Mouse (Mus musculus): ENCODE measurements around the gene Trim15. TPM values are rescaled to one million over a fixed set of nuclear protein-coding genes. Genes with fewer than 3 reads are reported as not detected.

Trim15 gene
- total RNA-seq, 2 experiments from 2014 or later: not detected

DNA sequence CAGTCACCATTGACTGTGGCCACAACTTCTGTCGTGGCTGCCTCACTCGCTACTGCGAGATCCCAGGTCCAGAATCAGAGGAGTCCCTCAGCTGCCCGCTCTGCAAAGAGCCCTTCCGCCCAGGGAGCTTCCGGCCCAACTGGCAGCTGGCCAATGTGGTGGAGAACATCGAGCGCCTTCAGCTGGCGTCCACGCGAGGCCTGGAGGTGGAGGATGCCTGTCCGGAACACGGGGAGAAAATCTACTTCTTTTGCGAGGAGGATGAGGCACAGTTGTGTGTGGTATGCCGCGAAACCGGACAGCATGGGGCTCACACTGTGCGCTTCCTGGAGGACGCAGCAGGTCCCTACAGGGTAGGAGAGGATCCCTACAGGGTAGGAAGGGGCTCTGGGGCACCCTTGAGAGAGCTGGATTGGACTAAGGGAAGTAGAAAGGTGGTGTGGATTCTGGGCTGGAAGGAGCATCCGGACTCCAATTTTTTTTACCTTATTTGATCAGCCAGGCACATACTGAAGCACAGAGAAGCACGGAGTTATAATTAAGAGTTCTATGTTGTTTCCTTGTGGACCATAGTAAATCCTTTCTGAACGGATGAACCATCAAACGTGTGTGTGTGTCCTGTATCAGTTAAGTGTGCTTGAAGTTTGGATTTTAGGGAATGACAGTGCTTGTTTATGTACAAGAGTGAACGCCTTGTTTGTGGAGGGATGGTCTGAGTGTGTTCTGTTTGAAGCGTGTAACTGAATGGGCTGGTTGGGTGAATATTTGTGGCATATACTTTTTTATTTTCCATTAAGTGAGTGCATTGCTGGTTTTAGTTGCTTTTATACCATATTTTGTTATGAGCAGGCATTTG, 3.2 kb upstream of the Trim15 start:
- intact Hi-C loops (cut with DNase I): no loop called here
- DNase-seq: peak; percentile 32

DNA sequence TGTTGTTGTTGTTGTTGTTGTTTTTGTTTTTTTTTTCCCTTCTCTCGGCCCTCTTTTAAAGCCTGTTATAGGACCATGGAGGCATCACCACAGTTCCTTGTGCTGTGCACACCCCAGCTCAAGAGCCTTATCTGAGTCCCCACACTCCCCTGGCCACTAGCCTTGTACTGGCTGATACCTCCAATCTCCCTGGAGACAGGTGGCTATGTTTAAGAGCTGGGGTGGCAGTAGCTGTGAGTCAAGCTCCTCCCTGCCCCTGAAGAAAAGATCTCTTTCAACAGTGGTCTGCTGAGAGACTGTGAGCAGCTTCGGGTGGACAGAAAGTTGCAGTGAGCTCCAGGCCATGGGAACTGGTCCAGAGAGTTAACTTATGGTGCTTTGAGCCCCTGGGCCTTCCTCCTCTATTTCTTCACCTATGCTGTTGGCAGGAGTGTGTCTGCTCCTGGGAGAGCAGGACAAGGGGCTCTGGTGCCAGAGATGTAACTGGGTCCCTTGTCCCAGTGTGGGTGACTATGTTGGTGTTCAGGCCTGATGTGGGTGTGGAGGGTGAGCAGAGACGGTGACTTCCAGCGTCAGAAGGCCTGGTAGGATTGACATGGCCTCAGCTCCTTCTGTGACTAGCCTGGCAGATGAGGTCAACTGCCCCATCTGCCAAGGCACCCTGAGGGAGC, 2.4 kb upstream of the Trim15 start, which contains the start of gene Trim10:
Gene Trim10, plus strand, starts transcription at position 291 of the 671 bp plus-strand sequence.
- DNase-seq: no peak
- intact Hi-C loops (cut with DNase I): no loop called here

- no peak for DNase-seq
- intact Hi-C loops (cut with DNase I): no loop called here
Measured at GRCm38 (mm10) chr17:36868836-36869235, 1.8 kb upstream of the Trim15 start.

GRCm38 (mm10) chr17:36861680-36862079, 5.3 kb downstream of the Trim15 start:
- DNase-seq: no peak
- intact Hi-C loops (cut with DNase I): no loop called here

GRCm38 (mm10) chr17:36858181-36858580, 8.8 kb downstream of the Trim15 start:
- intact Hi-C loops (cut with DNase I): no loop called here

DNA sequence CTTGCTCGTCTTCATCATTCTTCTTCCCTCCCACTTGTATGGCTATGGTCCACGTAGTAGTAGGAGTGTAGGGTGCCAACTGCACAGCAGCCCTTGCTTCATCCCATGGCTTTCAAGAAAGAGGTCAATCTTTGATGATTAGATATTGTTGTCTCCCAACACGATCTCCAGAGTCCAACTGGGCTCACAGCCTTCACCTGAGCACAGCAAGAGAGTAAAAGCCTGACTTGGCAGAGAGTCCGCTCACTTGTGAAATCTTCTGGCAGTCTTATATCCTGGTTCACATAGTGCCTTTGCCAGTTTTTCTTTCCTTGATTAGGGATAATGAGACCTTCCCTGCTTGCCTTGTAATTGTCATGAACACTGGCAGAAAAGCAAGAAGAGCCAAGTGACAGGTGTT, 10.8 kb downstream of the Trim15 start:
- DNase-seq: no peak
- intact Hi-C loops (cut with DNase I): no loop called here

More at GRCm38 (mm10) chr17:36858181-36858580, 8.8 kb downstream of the Trim15 start:
- no peak for DNase-seq

- intact Hi-C loops (cut with DNase I): no loop called here
- DNase-seq: no peak
Measured at GRCm38 (mm10) chr17:36855484-36855883, 11.5 kb downstream of the Trim15 start.

GRCm38 (mm10) chr17:36851627-36852026, 15.4 kb downstream of the Trim15 start:
- intact Hi-C loops (cut with DNase I): no loop called here
- no peak for DNase-seq

DNA sequence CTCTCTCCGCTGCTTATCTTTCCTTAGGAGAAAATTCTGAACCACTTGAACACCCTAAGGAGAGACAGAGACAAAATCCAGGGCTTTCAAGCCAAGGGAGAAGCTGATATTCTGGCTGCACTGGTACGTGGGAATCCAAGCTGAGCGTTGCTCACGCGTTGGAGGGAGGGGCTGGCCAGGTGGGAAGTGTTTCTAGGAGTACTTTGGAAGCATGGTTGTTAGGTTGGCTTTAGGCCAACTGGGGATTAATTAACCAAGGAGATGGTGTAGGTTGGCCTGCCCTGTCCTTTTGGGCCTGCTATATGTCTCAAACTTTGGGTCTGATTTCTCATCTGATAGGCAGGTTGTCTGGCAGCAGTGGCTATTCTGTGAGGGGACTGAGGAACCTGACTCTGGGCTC, 15.8 kb downstream of the Trim15 start:
- intact Hi-C loops (cut with DNase I): no loop called here
- DNase-seq: no peak

DNA sequence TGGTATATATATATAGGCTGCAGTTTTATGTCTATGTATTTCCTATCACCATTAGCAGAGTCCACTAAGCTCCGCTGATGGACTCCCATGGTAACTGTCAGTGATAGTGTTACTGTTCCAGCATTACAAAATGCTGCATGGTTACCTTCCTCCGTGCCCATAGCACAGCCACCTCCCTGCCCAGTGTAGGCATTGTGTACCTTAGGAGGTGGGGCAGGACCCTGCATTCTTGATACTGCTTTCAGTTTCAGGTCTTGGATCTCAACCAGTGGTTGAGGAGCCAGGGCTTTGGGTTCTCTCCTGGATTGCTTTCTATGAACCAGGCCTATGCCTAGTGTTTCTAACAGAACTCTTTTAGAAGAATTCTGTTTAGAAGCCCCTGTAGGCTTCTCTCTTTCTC, 17.0 kb downstream of the Trim15 start:
- no peak for DNase-seq
- intact Hi-C loops (cut with DNase I): no loop called here

- no peak for DNase-seq
- intact Hi-C loops (cut with DNase I): no loop called here
Measured at GRCm38 (mm10) chr17:36848911-36849310, 18.1 kb downstream of the Trim15 start.

- DNase-seq: no peak
- intact Hi-C loops (cut with DNase I): no loop called here
Measured at GRCm38 (mm10) chr17:36844725-36845124, 22.3 kb downstream of the Trim15 start.

- intact Hi-C loops (cut with DNase I): no loop called here
- no peak for DNase-seq
Measured at GRCm38 (mm10) chr17:36844286-36844719, 22.7 kb downstream of the Trim15 start.

- intact Hi-C loops (cut with DNase I): no loop called here
Measured at GRCm38 (mm10) chr17:36843696-36844095, 23.3 kb downstream of the Trim15 start.

DNA sequence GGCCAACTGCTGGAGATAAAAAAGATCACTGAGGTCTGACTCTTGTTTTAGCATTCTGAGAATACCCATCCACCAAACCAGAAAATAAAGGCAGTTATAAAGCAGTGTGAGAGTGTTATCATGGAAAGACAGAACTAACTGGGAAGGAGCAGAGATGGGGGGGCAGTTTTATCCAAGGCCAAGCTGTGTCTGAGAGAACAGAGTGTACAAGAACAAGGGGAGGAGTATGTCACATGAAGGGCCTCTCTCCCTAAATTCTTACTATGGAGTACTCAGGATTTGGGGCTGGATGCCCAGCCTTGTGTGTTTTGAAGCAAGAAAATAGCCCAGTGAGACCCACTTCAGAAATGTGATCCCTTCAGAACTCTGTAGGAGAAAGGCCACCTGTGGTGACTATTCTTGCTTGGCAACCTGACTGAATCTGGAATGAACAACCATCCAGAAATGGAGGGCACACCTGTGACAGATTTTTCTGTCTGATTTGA, 26.0 kb downstream of the Trim15 start:
- intact Hi-C loops (cut with DNase I): no loop called here
- no peak for DNase-seq

More at GRCm38 (mm10) chr17:36843696-36844095, 23.3 kb downstream of the Trim15 start:
- DNase-seq: no peak

GRCm38 (mm10) chr17:36839931-36840330, 27.1 kb downstream of the Trim15 start:
- intact Hi-C loops (cut with DNase I): no loop called here
- no peak for DNase-seq

DNA sequence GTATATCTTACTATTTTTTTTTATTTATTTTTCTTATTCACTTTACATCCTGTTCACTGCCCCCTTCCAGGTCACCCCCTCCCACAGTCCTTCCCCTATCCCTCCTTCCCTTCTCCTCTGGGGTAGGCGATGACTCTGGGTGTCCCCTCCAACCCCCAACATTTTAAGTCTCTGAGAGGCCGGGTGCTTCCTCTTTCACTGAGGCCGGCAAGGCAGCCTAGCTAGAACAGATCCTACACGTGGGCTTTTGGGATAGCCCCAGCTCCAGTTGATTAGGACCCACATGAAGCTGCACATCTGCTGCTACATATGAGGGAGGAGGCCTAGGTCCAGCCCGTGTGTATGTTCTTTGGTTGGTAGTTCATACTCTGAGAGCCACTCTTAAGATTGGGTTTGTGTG, 28.0 kb downstream of the Trim15 start:
- intact Hi-C loops (cut with DNase I): no loop called here
- DNase-seq: no peak

DNA sequence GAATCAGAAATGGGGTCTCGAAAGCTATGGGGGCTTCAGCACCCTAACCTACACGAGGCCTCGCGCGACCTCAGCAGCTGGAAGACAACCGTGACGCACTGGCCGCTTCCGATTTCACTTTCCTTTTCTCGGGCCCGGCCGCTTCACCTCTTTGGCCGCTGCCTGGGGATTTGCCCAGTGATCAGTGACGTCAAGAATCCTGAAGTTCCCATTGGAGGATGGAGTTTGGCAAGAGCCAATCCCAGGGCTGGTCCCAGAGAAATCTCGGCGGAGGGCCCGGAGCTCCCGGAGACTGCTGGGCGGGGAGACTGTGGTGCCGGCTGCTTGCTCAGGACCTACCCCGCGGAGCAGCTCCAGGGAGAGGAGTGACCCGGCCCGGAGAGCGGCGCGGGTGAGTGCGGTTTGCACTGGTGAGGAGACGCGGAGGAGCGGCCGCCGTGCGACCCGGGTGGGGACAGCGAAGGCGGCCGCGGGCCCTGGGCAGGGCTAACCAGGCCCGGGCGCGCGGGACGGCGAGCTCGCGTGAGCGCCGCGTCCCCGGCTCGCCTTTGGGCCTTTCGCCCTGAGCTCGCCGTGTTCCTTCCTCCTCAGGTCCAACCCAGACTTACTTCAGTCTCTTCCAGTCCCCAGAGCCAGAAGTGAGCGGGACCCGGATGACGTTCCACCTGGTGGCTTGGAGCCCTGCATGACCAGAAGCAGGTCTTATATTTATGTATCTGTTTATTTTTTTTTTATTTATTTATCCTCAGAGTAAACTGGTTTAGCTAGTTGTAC, 29.9 kb downstream of the Trim15 start, which contains the start of gene Trim26:
Gene Trim26, plus strand, starts transcription at position 261 of the 774 bp plus-strand sequence.
- intact Hi-C loops (cut with DNase I): no loop called here
- peak; percentile 95 for DNase-seq

DNA sequence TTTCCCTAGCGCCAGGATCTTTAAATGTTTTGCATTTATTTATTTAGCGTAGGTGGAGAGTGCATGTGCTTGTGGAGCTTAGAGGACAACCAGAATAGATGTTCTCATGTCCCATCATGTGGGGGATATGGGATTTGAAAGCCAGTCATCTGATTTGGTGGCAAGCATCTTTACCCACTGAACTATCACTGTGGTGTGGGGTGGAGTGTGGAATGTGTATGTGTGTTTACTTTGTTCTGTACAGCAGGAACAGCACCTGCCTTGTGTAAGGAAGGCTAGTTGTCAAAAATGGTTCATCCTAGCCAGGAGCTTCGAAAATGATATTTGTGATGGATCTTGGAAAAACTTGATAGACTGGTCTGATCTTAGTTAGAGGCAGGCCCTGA, 30.6 kb downstream of the Trim15 start:
- DNase-seq: no peak
- intact Hi-C loops (cut with DNase I): no loop called here

DNA sequence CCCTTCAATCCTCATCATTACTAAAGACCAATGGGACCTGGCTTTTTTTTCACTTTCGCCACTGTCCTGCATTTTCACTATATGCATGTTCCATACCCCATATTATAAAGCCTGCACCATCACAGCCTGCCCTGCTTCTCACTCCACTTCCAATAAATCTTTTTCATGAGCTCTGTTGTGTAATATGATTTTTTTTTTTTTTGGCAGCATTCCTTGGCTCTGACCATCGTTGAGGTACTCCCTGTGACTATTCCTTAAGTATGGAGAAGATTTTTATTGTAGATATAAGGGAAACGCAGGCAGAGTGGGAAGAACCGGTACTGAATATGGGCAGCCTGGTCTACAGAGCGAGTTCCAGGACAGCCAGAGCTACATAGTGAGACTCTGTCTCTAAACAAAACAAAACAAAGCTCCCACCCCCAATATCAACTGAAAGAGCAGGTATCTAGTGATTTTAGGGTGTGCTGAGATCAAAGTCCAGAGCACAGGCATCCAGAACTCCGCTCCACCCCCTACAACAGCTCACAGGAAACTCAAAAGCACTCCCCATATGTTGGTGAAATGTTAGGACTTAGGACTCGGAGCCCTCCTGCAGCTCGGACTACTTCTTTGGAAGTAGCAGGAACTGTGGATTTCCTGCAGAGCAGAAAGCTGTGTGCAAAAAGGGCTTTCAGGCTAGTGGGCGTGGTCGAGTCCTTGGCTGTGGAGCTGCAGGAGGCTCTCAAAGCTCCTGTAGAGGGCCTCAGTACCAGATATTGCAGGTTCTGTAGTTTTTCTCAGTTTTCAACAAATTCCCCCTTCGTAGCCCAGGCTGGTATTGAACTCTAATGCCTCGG, 31.2 kb downstream of the Trim15 start:
- intact Hi-C loops (cut with DNase I): no loop called here
- peak; percentile 40 for DNase-seq
